Mouse (Mus musculus) cerebellum, postnatal 14 days (tissue): ENCODE measurements at regions not wholly inside any gene's neighbourhood (a gene's known extent, or its start where the extent isn't known, plus 50 kb on each side); places are given as distances from the start of the nearest gene placed in this dataset.

Experiments
- DNase-seq, 2 experiments: peaks; one replicate each; pipeline ENCODE4 v3.0.0; 2021; ENCODE audit warnings: mixed read lengths in 2 of 2

- no peak for DNase-seq
Measured at GRCm38 (mm10) chr3:147963698-147964476, 1026.5 kb downstream of the Adgrl2 start.

GRCm38 (mm10) chr3:147948041-147948592 is 1042.2 kb downstream of the Adgrl2 start:
- DNase-seq, result no peak

- no peak for DNase-seq
Measured at GRCm38 (mm10) chr3:147943314-147943713, 1047.0 kb downstream of the Adgrl2 start.

DNA sequence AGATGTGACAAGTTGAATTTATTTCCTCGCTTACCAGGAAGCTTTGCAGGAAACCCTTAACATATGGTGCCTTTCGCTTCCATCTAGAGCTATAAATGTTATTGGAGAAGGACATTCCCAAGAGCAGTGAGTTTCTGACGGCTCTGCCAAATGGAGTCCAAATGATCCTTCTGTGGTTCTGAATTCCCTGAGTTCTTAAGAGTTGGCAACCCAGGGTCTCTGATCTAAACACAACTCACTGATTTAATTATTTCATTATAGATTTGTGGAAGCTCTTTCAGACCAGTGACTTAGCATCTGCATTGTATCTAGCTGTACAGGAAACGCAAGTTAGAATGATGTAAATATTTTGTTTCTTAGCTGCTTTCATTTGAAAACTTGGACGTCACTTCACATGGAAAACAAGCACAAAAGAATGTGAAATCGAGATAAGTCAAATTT is 1059.5 kb downstream of the Adgrl2 start:
- no peak for DNase-seq

GRCm38 (mm10) chr3:147920181-147920580 is 1068.0 kb downstream of the Ttll7 start:
- DNase-seq, result no peak

- peak; percentile 43 to 62 for DNase-seq
Measured at GRCm38 (mm10) chr3:147919701-147920100, 1067.5 kb downstream of the Ttll7 start.

GRCm38 (mm10) chr3:147919146-147919545 is 1067.0 kb downstream of the Ttll7 start:
- DNase-seq, result peak; percentile 48 to 71

DNA sequence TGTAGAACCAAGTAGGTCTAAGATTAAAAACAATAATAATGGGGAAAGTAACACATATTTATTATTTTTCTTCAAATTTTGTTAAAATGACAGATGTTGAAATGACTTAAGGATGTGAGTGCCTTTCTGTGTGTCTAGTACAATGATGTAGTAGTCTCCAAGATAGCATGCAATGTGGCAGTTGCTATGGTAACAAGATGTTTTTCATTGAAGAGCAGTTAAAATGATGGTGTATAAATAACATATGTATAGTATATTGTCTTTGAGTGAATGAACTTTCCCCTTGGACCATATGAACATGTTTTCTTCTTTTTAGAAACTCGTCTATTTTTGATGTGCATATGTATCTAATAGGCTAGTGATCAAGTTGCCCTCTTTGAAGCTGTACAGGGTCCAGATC is 1044.6 kb downstream of the Ttll7 start:
- DNase-seq, result no peak

GRCm38 (mm10) chr3:147891682-147892081 is 1039.5 kb downstream of the Ttll7 start:
- no peak for DNase-seq

DNA sequence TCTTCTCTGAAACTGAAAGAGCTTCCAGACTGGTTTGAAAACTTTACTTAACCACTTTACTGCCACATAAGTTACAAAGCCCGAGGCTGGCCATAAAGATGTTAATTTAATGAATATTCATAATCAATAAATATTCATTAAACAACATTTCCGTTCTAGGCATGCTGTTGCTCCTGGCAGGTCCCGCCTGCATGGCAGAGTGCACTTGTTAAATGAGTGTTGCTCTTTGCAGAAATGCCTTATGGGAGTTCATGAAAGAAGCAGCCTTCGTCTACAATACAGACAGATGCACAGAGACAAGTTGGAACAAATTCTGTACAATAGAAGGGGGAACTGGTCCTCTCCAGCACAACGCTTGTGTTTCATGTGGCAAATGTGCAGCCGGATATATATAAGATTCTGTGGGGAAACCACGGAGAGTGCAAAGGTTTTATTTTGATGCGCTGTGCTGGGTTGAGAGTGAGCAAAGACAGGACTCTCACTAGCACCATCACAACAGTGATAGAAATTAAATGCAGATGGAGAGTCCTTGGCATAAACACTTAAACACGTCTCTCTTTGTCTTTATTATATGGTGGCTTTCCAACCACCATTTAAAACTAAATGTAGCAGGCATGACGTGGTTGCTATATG is 1034.2 kb downstream of the Ttll7 start:
- DNase-seq, result no peak

DNA sequence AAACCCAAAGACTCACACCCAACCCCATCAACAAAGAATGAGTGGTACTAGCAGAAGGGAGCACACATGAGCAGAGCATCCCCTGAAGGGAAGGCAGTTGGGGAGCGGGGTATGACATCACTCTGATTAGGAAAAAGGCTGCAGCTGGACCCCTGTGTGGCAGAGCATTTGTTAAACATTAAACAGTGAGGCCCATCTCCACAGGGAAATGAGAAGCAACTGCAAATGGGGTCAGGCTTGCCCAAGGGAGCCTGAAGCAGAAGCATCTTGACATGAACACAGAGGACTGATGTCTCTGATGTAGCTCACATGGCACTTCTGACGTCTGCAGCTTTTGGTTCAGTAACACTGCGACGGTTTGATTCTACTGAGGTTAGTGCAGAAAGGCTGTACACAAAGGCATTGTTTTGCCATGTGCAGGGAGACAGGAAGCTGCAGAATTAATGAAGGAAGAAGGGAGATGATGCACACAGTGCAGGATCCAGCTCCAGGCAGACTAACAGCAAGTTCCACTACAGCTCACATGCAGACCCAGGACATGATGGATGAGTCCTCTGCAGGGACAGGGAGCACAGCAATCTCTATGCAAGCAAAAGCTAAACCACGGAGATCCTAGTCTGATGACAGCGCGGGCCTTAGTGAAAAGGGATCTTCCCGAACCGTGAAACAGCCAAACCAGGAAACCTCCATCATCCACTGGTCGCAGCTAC is 1030.9 kb downstream of the Ttll7 start:
- no peak for DNase-seq

DNA sequence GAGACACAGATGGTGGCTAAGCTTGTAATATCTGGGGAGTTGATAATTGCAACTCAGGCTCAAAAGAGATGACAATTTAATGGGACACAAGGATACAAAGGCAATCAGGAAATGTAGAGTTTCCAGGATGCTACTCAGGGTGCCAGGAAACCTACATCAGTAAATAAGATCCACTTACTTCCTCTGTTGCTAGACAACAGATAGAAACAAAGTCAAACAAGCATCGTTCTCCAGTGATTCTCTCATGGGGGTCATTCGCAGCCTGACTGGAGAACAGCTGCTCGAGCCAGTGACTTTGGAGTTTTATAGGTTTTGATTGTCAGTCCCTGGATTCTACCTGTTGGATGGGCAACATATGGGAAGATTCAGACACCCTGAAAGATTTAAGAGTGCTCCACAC is 1026.5 kb downstream of the Ttll7 start:
- DNase-seq, result no peak

GRCm38 (mm10) chr3:147868281-147868680 is 1016.1 kb downstream of the Ttll7 start:
- DNase-seq, result no peak

DNA sequence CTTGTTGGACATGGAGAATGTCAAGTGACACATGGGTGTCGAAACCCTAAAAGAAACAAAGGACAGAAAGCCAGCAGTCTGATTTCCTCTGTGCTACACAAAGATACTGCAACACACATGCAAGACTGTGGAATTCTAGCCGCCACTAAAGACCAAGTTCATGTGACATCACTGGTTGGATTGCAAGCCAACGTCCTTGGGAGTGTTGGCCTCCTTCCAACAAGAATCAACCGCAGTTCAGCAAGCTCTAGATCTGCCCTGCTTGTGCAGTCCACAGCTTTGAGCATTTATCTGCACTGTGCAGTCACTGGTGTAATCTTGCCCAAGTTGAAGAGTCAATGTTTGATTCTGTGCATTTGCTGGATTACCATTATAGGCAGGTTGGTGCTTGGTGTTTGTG is 1001.2 kb downstream of the Ttll7 start:
- DNase-seq, result peak; percentile 55 to 64

DNA sequence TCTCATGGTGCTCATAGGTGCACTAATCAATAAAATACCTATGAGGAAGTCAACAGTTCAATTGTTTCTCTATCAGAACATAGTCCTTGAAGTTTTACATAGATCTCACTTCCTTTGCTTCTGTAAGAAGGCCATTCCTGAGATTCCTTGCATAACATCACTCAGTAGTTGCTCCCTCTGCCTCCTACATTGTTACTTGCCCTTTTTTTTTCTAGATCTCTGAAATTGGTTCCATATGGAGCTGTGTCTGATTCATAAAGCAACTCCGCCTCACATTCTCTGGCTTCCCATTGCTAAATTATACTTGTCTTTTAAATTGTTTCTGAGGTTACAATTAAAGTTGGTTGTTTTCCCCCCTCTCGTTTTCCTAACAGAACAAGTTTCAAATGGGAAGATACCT is 1000.7 kb downstream of the Ttll7 start:
- DNase-seq, result no peak

DNA sequence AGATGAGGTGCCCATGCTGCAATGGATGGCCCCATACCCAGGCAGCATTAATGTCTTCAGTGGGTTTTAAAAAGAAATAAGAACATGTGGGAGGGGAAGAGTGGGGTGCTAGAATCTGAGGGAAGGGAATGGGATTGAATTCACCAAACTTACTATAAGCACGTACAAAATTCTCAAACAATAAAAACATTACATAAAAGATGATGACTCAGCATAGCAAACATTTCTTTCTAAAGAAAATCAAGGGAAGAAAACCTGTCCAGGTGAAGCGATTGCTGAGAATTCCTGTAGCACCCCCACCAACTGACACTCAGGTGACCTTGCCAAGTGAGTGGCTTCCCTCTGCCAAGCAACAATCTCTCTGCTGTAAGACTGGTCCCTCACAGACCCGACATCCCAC is 989.2 kb downstream of the Ttll7 start:
- DNase-seq, result peak; percentile 4 to 6

GRCm38 (mm10) chr3:147838816-147839215 is 986.6 kb downstream of the Ttll7 start:
- no peak for DNase-seq

GRCm38 (mm10) chr3:147835716-147836115 is 983.5 kb downstream of the Ttll7 start:
- DNase-seq, result no peak

DNA sequence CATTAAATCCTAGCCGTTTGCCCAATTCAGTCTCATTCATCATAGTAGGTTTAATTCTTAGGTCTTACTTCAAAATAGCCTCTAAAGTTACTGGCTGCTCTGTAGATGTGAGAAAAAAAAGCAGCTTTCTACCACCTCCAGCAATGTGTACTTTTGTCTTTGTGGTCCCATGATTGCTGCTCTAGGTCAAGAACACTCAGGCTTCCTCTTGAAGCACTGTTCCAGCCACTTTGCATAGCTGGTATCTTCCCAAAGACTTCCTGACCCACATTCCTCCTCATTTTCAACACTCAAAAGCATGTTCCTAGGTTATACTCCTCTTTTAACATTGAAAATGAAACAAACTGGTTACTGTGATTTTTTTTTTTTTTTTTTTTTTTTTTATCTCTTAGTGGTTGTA is 973.2 kb downstream of the Ttll7 start:
- no peak for DNase-seq

DNA sequence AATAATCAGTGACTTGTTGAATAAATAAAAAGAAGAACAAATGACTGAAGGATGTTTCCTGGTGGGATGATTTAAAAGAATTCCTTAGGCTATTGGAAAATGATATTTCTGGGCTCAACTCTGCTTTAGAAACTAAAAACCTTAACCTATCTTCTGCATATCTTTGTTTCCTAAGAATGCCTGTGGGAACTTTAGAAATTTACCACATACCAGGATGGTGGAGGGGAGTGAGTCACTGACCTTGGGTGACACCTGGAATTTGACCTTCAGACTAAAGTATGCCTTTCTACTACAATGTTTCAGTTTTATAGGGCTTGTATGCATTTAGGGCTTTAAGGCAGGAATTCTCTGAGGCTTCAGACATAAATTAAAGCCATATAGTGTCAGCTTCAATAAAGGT is 972.3 kb downstream of the Ttll7 start:
- no peak for DNase-seq

GRCm38 (mm10) chr3:147814080-147814650 is 962.0 kb downstream of the Ttll7 start:
- DNase-seq, result no peak

GRCm38 (mm10) chr3:147802546-147802945 is 950.4 kb downstream of the Ttll7 start:
- no peak for DNase-seq

- DNase-seq, result peak in 1 of 2 experiments; percentile 7
Measured at GRCm38 (mm10) chr3:147796524-147796923, 944.4 kb downstream of the Ttll7 start.
